Mouse (Mus musculus) G1E (cell line): ENCODE measurements around the gene Ctc1. TPM values are rescaled to one million over a fixed set of nuclear protein-coding genes. Genes with fewer than 3 reads are reported as not detected.

Experiments
- ATAC-seq: 2 replicates; pipeline ENCODE4 v1.8.0; 2016; ENCODE audit warnings: mild to moderate bottlenecking; ENCODE audit not compliant: insufficient number of reproducible peaks, poor library complexity, low FRiP score, severe bottlenecking; ENCODE audit errors: extremely low read depth
- DNase-seq: peaks from one replicate; pipeline ENCODE4 v3.0.0; 2012; ENCODE audit warnings: low spot score
- H3K27me3 ChIP-seq: 2 replicates; pipeline ENCODE4 v1.6.1; 2012; ENCODE audit warnings: mild to moderate bottlenecking, low read length, inconsistent platforms; ENCODE audit not compliant: insufficient read depth
- H3K36me3 ChIP-seq: replicated peaks from 2 replicates; pipeline ENCODE3; 2012; ENCODE audit warnings: mild to moderate bottlenecking, inconsistent platforms
- H3K4me1 ChIP-seq: 2 replicates; pipeline ENCODE4 v1.6.1; 2012; ENCODE audit warnings: low read depth, low read length, inconsistent platforms, mixed read lengths; ENCODE audit not compliant: insufficient read depth
- H3K4me3 ChIP-seq: 2 replicates; pipeline ENCODE4 v1.5.1; 2012; ENCODE audit warnings: low read depth, mild to moderate bottlenecking, inconsistent platforms, low read length, moderate library complexity, mixed read lengths
- H3K9me3 ChIP-seq: replicated peaks from 2 replicates; pipeline ENCODE4 v1.6.1; 2012; ENCODE audit warnings: inconsistent platforms
- CTCF ChIP-seq: IDR thresholded peaks from 2 replicates; pipeline ENCODE4 v1.5.1; 2012; ENCODE audit warnings: low read depth, low read length, inconsistent platforms, mixed read lengths
- GATA1 ChIP-seq: IDR thresholded peaks from 2 replicates; pipeline ENCODE4 v1.6.1; 2012; ENCODE audit warnings: borderline replicate concordance, low read length, inconsistent platforms, mixed read lengths
- GATA2 ChIP-seq: IDR thresholded peaks from 2 replicates; pipeline ENCODE4 v1.6.1; 2012; ENCODE audit warnings: low read depth, low read length, inconsistent platforms, borderline replicate concordance
- POLR2AphosphoS5 ChIP-seq: IDR thresholded peaks from 2 replicates; pipeline ENCODE4 v1.6.1; 2012; ENCODE audit warnings: low read depth, low read length, inconsistent platforms; ENCODE audit not compliant: insufficient replicate concordance
- TAL1 ChIP-seq: conservative IDR thresholded peaks from 2 replicates; pipeline ENCODE4 v1.6.1; 2012; ENCODE audit warnings: low read depth, low read length, inconsistent platforms, mixed read lengths
- polyA plus RNA-seq: library from polyadenylated mRNA; stranded (reverse); fragments of >175 nt; gene quantifications from 2 replicates; pipeline ENCODE4 v1.2.3, GENCODE M21; 2012
- total RNA-seq, 2 experiments: library from RNA; stranded (forward) in 1 of 2; stranded (reverse) in 1 of 2; fragments of 200-1000 nt in 1 of 2; fragments of >200 nt in 1 of 2; fragmentation: Nextera tagmentation in 1 of 2; gene quantifications; 2 replicates each; pipeline ENCODE4 v1.2.3; 2014 to 2017

The Ctc1 gene
- total and polyA plus RNA-seq, 3 experiments, result 19.9 to 104 (median 96.5) TPM

- ATAC-seq, result no peak
- DNase-seq, result no peak
- no peak for TF ChIP-seq TAL1
- no peak for TF ChIP-seq POLR2AphosphoS5
- no peak for TF ChIP-seq GATA1
- no peak for TF ChIP-seq CTCF
- no peak for TF ChIP-seq GATA2
- Histone ChIP-seq H3K4me1 (peaks cover 34% of the 10 kb centered on the region), H3K9me3 (no peaks in the 10 kb centered on the region), H3K4me3 (peak overlapping the region; percentile 67; the same call in 1 of the 2 replicates), H3K27me3 (peaks cover 4% of the 10 kb centered on the region), H3K36me3 (peaks cover 19% of the 10 kb centered on the region)
Observed at GRCm38 (mm10) chr11:68974059-68974450, 41.7 kb upstream of the Ctc1 start.

DNA sequence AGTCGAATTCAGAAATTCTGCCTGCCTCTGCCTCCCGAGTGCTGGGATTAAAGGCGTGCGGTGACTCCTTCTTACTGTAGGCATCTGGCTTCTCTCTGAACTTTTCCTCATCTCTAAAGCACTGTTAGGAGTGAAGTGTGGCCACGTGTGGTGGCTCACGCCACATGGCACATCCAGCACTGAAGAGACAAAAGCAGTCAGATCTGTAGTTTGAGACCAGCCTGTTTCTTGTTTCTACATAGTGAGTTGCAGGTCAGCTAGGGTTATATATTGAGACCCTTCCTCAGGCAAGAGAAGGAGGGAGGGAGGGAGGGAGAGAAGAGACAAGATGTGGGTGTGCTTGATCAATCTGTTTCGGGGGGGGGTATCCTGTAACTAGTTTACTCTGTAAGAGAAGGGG lies 40.6 kb upstream of the Ctc1 start, which contains the start of gene Rangrf:
Rangrf (minus strand) TSS at position 101 of the 400 bp plus-strand sequence.
- peaks cover 16% of the 10 kb centered on the region for H3K36me3 ChIP-seq
- ATAC-seq (no peak), DNase-seq (no peak)
- H3K4me1 ChIP-seq, result peaks cover 35% of the 10 kb centered on the region
- TF ChIP-seq TAL1, result no peak
- no peak within 1 kb of the TSS; the same call in 1 of the 2 replicates for H3K4me3 ChIP-seq
- H3K27me3 ChIP-seq, result peaks cover 4% of the 10 kb centered on the region
- no peaks in the 10 kb centered on the region for H3K9me3 ChIP-seq

DNA sequence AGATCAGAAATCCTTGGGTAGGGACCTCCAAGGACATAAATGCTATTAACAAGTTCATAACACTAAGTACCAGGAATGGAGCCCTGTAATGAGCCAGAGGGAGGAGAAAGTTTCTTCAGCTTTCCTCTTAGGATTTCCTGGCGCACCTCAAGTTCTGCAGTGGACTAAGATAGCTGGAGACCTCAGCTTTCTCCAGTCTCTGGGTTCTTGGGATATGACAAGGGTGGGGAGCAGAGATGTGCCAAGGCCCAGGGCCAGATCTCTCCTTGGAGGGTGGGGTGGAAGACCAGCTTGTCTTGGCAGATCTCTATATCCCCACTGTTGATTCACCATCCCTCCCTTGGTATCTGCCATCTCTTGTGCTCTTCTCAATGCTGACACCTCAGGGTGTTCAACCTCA lies 40.1 kb upstream of the Ctc1 start:
- no peaks in the 10 kb centered on the region for H3K9me3 ChIP-seq
- H3K27me3 ChIP-seq, result peaks cover 4% of the 10 kb centered on the region
- DNase-seq (no peak), ATAC-seq (no peak)
- peaks cover 14% of the 10 kb centered on the region for H3K36me3 ChIP-seq
- peaks cover 35% of the 10 kb centered on the region for H3K4me1 ChIP-seq
- TF ChIP-seq GATA2, result no peak
- TF ChIP-seq POLR2AphosphoS5, result no peak
- no peak for TF ChIP-seq CTCF
- TF ChIP-seq TAL1, result no peak
- TF ChIP-seq GATA1, result no peak
- H3K4me3 ChIP-seq, result no peak overlapping the region

DNA sequence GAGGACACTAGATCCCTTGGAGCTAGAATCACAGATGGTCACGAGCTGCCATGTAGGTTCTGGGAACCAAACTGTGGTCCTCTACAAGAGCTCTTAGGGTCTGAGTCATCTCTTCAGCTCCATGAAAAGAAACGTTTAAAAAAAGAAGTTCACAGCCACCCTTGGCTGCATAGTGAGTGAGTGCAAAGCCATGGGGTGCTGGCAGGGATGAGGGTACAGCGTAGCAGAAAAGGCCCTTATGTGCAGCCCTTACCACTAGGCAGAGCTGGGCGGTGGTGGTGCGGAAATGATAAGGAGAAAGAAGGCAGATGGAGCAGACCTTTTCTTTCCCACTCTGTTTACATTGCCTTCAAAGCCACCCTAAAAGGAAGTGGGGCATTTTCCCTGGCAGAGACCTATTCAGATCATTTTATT lies 36.4 kb upstream of the Ctc1 start:
- DNase-seq (no peak), ATAC-seq (no peak)
- Histone ChIP-seq H3K36me3 (no peaks in the 10 kb centered on the region), H3K4me3 (no peak overlapping the region), H3K4me1 (peaks cover 9% of the 10 kb centered on the region), H3K9me3 (no peaks in the 10 kb centered on the region), H3K27me3 (peaks cover 6% of the 10 kb centered on the region)
- no peak for TF ChIP-seq CTCF
- no peak for TF ChIP-seq GATA2
- no peak for TF ChIP-seq GATA1
- TF ChIP-seq TAL1, result no peak
- no peak for TF ChIP-seq POLR2AphosphoS5

- H3K27me3 ChIP-seq, result peaks cover 5% of the 10 kb centered on the region; the same call in 1 of the 2 replicates
- DNase-seq (no peak), ATAC-seq (no peak)
- no peaks in the 10 kb centered on the region for H3K9me3 ChIP-seq
- peaks cover 9% of the 10 kb centered on the region for H3K4me1 ChIP-seq
- H3K4me3 ChIP-seq, result no peak overlapping the region
- TF ChIP-seq GATA2, result no peak
- TF ChIP-seq GATA1, result no peak
- TF ChIP-seq TAL1, result no peak
- TF ChIP-seq POLR2AphosphoS5, result no peak
- TF ChIP-seq CTCF, result no peak
- peaks cover 12% of the 10 kb centered on the region for H3K36me3 ChIP-seq
Observed at GRCm38 (mm10) chr11:68980919-68981318, 34.8 kb upstream of the Ctc1 start.

- 0 out of 2 replicates have a peak, but pooled peaks cover 2% of the 10 kb centered on the region for H3K27me3 ChIP-seq
- TF ChIP-seq TAL1 (no peak), CTCF (peak; percentile 56)
- no peak overlapping the region for H3K4me3 ChIP-seq
- ATAC-seq (no peak), DNase-seq (peak; percentile 26)
- H3K4me1 ChIP-seq, result peaks cover 9% of the 10 kb centered on the region
- no peaks in the 10 kb centered on the region for H3K9me3 ChIP-seq
- peaks cover 30% of the 10 kb centered on the region for H3K36me3 ChIP-seq
Observed at GRCm38 (mm10) chr11:68982639-68983369, 32.9 kb upstream of the Ctc1 start.
